Mouse (Mus musculus): Measurements from ENCODE around the gene Sult2b1.

DNA sequence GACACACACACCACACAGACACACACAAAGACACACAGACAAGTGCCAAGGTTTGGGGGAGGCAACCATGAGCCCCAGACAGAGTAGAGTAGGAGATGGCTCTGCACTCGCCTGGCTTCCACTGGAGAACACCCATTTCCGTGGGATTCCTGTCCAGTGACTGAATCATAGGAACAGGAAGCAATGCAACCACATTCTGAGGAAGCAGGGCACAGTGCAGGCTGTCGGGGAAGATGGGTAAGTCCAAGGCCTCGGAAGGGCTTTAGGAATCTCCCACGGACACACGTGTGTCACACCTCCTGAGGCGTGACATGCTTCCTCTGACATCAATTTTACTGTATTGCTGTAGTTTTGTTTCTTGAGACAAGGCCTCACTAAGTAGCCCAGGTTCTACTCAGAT, 36.4 kb downstream of the Sult2b1 start:
- no peak for TF ChIP-seq POLR2A (IDR thresholded peaks at IDR 0.05; ENCODE audit: insufficient read depth, low read depth, low read length)
- TF ChIP-seq CTCF (IDR thresholded peaks at IDR 0.05), result no peak
